Mouse (Mus musculus): ENCODE results near the gene Gm10392. TPM values are rescaled to one million over a fixed set of nuclear protein-coding genes. Genes with fewer than 3 reads are reported as not detected.
"Not testable (repeated sequence)": the region's sequence is repeated elsewhere in the genome, so short reads cannot be mapped to it uniquely, and the experiment has no call there.

Gm10392 gene
- polyA plus RNA-seq (2014; fragmentation: Nextera tagmentation; extraction: Ambion mirVana) = 0.13 TPM in 1 of 2 replicates, not detected in the other

GRCm38 (mm10) chr11:77519043-77519442, at the start of gene Gm10392:
Gm10392 (minus strand) TSS chr11:77519198.
- ATAC-seq (ENCODE audit: low FRiP score) (no peak), DNase-seq (ENCODE audit: low spot score) (no peak)
- H3K9me3 ChIP-seq (ENCODE audit: control insufficient read depth, low read length) = no peaks in the 10 kb centered on the region
- no peak within 1 kb of the TSS for H3K9ac ChIP-seq (ENCODE audit: low read depth, low read length)
- peaks cover 17% of the 10 kb centered on the region for H3K4me1 ChIP-seq (replicated peaks; ENCODE audit: control insufficient read depth, insufficient read depth, low read length)
- H3K4me3 ChIP-seq (ENCODE audit: low read depth, low read length) = no peak within 1 kb of the TSS
- no peak within 1 kb of the TSS for H3K27ac ChIP-seq (ENCODE audit: low read depth, low read length)
- 75% methylated on average over 5 of the region's 5 CpGs for WGBS
- H3K27me3 ChIP-seq (ENCODE audit: control insufficient read depth, insufficient read depth, low read length) = peaks cover 13% of the 10 kb centered on the region
- H3K4me2 ChIP-seq (replicated peaks; ENCODE audit: low read depth, low read length) = no peak within 1 kb of the TSS
- H3K36me3 ChIP-seq (ENCODE audit: control insufficient read depth, insufficient read depth, low read length) = no peaks in the 10 kb centered on the region

DNA sequence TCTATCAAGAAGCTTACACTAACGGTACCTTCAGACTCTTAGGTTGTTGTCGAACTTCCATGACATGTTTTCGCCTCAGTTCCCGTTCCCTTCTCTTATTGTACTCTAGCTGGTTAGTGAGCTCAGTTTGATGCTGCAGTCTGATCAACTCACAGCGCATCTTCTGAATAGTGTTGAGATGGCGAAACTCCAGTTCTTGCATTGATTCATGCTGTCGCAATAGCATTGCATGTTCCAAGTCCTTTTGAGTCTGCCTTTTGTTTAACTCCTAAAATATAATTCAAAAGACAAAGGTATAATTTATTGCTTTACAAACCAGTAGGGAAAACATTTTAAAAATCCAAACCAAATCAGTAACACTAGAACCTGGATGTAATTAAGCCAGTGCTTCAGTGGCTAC, 26.3 kb upstream of the Gm10392 start:
- Histone ChIP-seq H3K4me3 (ENCODE audit: low read depth, low read length) (no peak overlapping the region), H3K9ac (ENCODE audit: low read depth, low read length) (no peak overlapping the region), H3K4me2 (replicated peaks; ENCODE audit: low read depth, low read length) (no peak overlapping the region), H3K4me1 (replicated peaks; ENCODE audit: control insufficient read depth, insufficient read depth, low read length) (no peaks in the 10 kb centered on the region), H3K36me3 (ENCODE audit: control insufficient read depth, insufficient read depth, low read length) (peaks cover 6% of the 10 kb centered on the region; the same call in 1 of the 2 replicates), H3K27me3 (ENCODE audit: control insufficient read depth, insufficient read depth, low read length) (no peaks in the 10 kb centered on the region), H3K27ac (ENCODE audit: low read depth, low read length) (no peak overlapping the region), H3K9me3 (ENCODE audit: control insufficient read depth, low read length) (no peaks in the 10 kb centered on the region)
- 94% methylated on average over 7 of the region's 7 CpGs for WGBS
- ATAC-seq (ENCODE audit: low FRiP score) (no peak), DNase-seq (ENCODE audit: low spot score) (no peak)

DNA sequence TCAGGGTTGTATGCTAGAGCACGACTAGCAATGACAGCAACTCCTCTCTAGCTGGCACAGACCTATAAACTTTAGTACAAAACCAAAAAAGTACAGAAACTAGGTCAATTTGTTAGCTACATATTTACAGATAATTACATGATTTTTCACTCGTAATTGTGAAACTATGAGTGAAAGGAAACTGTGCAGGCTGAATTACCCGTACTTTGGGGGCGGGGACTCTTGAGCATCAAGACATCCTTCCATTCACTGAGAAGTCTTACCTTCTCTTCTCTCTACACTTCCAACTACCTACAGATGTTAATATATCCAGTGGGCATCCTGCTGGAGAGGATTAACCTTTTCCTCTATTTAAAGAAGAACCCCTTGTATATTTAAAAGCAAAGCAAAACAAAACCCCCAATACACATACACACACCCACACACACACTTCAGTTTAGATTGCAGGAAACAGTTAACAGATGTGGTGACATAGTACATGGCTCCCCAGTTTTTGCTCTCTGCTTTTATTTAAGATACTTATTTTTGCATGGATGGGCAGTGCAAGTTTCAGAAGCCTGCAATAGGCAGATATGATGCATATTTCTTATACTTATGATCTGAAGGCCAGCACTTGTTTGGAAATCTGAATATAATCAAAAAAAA, 13.3 kb upstream of the Gm10392 start:
- Histone ChIP-seq H3K27ac (ENCODE audit: low read depth, low read length) (no peak overlapping the region), H3K4me1 (replicated peaks; ENCODE audit: control insufficient read depth, insufficient read depth, low read length) (no peaks in the 10 kb centered on the region), H3K36me3 (ENCODE audit: control insufficient read depth, insufficient read depth, low read length) (no peaks in the 10 kb centered on the region), H3K4me2 (replicated peaks; ENCODE audit: low read depth, low read length) (no peak overlapping the region), H3K27me3 (ENCODE audit: control insufficient read depth, insufficient read depth, low read length) (no peaks in the 10 kb centered on the region), H3K9me3 (ENCODE audit: control insufficient read depth, low read length) (no peaks in the 10 kb centered on the region), H3K4me3 (ENCODE audit: low read depth, low read length) (no peak overlapping the region), H3K9ac (ENCODE audit: low read depth, low read length) (no peak overlapping the region)
- DNase-seq (ENCODE audit: low spot score) (no peak), ATAC-seq (ENCODE audit: low FRiP score) (no peak)
- WGBS = 93% methylated on average over 4 of the region's 4 CpGs

DNA sequence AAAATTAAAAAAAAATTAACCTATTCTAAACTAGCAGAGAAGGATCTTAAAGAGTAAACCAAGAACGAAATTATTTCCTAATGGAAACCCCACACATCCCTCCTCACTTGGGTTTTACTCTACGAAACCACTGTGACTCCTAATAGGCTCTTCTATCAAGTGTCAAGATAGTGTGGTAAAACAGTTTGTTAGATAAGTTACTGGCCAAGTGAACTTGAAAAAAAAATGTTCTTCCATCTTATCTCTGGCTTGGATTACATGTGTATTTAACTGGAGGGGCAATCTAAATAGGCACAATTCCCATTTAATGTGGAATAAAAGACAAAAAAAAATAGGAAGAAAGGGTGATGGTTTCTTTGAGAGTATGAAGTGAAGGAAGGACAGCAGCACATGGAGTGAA, 11.9 kb upstream of the Gm10392 start:
- H3K27ac ChIP-seq (ENCODE audit: low read depth, low read length) = no peak overlapping the region
- no peak overlapping the region for H3K9ac ChIP-seq (ENCODE audit: low read depth, low read length)
- H3K4me2 ChIP-seq (replicated peaks; ENCODE audit: low read depth, low read length) = no peak overlapping the region
- H3K4me1 ChIP-seq (replicated peaks; ENCODE audit: control insufficient read depth, insufficient read depth, low read length) = no peaks in the 10 kb centered on the region
- 95% methylated on average over 2 of the region's 2 CpGs for WGBS
- ATAC-seq (ENCODE audit: low FRiP score) (no peak), DNase-seq (ENCODE audit: low spot score) (no peak)
- no peaks in the 10 kb centered on the region for H3K36me3 ChIP-seq (ENCODE audit: control insufficient read depth, insufficient read depth, low read length)
- no peaks in the 10 kb centered on the region for H3K9me3 ChIP-seq (ENCODE audit: control insufficient read depth, low read length)
- H3K27me3 ChIP-seq (ENCODE audit: control insufficient read depth, insufficient read depth, low read length) = no peaks in the 10 kb centered on the region
- H3K4me3 ChIP-seq (ENCODE audit: low read depth, low read length) = no peak overlapping the region

DNA sequence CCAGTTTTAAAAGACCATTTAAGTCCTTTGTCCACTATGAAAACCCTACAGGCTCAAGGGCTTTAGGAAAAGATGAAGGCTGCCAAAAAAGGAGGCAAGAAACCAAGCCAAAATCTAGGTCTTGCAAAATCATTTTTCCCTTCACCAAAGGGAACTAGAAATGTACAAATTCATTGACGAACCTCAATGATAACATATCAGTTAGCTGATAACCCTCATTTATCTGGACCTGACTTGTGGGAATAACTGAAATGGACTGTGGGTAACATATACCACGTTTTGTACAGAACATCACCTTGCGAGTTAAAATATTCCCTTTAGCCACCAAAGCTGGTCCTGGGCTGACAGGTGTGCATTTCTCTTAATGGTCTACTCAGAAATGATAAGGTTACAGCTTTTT, 10.6 kb upstream of the Gm10392 start:
- no peaks in the 10 kb centered on the region for H3K4me1 ChIP-seq (replicated peaks; ENCODE audit: control insufficient read depth, insufficient read depth, low read length)
- H3K36me3 ChIP-seq (ENCODE audit: control insufficient read depth, insufficient read depth, low read length) = no peaks in the 10 kb centered on the region
- no peak for DNase-seq (ENCODE audit: low spot score)
- no peak overlapping the region for H3K9ac ChIP-seq (ENCODE audit: low read depth, low read length)
- H3K27me3 ChIP-seq (ENCODE audit: control insufficient read depth, insufficient read depth, low read length) = no peaks in the 10 kb centered on the region
- no peak overlapping the region for H3K4me2 ChIP-seq (replicated peaks; ENCODE audit: low read depth, low read length)
- no peaks in the 10 kb centered on the region for H3K9me3 ChIP-seq (ENCODE audit: control insufficient read depth, low read length)
- no peak overlapping the region for H3K4me3 ChIP-seq (ENCODE audit: low read depth, low read length)
- no peak overlapping the region for H3K27ac ChIP-seq (ENCODE audit: low read depth, low read length)
- no peak for ATAC-seq (ENCODE audit: low FRiP score)
- WGBS = 88% methylated on average over 3 of the region's 3 CpGs

DNA sequence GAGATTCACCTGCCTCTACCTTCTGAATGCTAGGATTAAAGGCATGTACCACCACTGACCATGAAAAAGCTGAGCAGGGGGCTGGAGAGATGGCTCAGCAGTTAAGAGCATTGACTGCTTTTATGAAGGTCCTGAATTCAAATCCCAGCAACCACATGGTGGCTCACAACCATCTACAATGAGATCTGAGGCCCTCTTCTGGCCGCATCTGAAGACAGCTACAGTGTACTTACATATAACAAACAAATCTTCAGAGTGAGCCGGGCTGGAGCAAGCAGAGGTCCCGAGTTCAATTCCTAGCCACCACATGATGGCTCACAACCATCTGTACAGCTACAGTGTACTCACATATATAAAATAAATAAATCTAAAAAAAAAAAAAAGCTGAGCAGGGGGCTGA, 9.4 kb upstream of the Gm10392 start:
- not testable (repeated sequence) for H3K4me3 ChIP-seq (ENCODE audit: low read depth, low read length); H3K27ac ChIP-seq (ENCODE audit: low read depth, low read length); ATAC-seq (ENCODE audit: low FRiP score); H3K4me1 ChIP-seq (replicated peaks; ENCODE audit: control insufficient read depth, insufficient read depth, low read length); H3K27me3 ChIP-seq (ENCODE audit: control insufficient read depth, insufficient read depth, low read length); H3K4me2 ChIP-seq (replicated peaks; ENCODE audit: low read depth, low read length); H3K9ac ChIP-seq (ENCODE audit: low read depth, low read length); H3K36me3 ChIP-seq (ENCODE audit: control insufficient read depth, insufficient read depth, low read length); H3K9me3 ChIP-seq (ENCODE audit: control insufficient read depth, low read length); DNase-seq (ENCODE audit: low spot score)
- 94% methylated on average over 3 of the region's 3 CpGs for WGBS

DNA sequence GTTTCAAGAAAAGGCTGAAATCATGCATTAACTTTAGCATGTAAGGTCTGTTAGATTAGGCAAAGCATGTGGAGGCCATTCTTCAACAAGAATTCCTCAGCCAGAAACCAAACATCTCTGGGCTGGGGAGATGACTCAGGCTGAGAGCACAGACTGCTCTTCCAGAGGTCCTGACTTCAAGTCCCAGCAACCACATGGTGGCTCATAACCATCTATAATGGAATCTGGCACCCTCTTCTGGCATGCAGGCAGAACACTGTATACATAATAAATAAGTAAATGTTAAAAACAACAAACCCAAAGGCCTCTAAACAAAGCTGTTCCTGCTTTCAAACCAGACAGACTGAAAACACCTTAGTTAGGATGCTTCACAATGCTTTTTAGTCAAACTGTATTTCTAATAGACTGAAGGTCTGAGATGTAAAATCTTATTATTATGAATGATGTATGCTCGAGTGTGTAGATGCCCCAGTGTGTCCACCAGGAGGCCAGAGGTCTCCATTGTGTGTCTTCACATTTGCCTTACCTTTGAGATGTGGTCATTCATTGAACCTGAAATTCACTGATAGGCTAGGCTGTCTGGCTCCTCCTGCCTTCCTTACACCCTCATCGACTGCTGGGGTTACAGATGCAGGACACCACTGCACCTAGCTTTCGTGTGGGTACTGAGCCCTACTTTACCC, 6.9 kb upstream of the Gm10392 start:
- ATAC-seq (ENCODE audit: low FRiP score) (no peak), DNase-seq (ENCODE audit: low spot score) (no peak)
- H3K27ac ChIP-seq (ENCODE audit: low read depth, low read length) = no peak overlapping the region
- H3K4me2 ChIP-seq (replicated peaks; ENCODE audit: low read depth, low read length) = no peak overlapping the region
- no peak overlapping the region for H3K9ac ChIP-seq (ENCODE audit: low read depth, low read length)
- no peak overlapping the region for H3K4me3 ChIP-seq (ENCODE audit: low read depth, low read length)
- 69% methylated on average over 3 of the region's 3 CpGs for WGBS
- H3K9me3 ChIP-seq (ENCODE audit: control insufficient read depth, low read length) = no peaks in the 10 kb centered on the region
- H3K4me1 ChIP-seq (replicated peaks; ENCODE audit: control insufficient read depth, insufficient read depth, low read length) = no peaks in the 10 kb centered on the region
- H3K36me3 ChIP-seq (ENCODE audit: control insufficient read depth, insufficient read depth, low read length) = no peaks in the 10 kb centered on the region
- H3K27me3 ChIP-seq (ENCODE audit: control insufficient read depth, insufficient read depth, low read length) = no peaks in the 10 kb centered on the region

- no peak overlapping the region for H3K27ac ChIP-seq (ENCODE audit: low read depth, low read length)
- 48% methylated on average over 5 of the region's 5 CpGs for WGBS
Observed at GRCm38 (mm10) chr11:77520601-77521529, 1.9 kb upstream of the Gm10392 start.

More at GRCm38 (mm10) chr11:77520601-77521529, 1.9 kb upstream of the Gm10392 start:
- H3K9ac ChIP-seq (ENCODE audit: low read depth, low read length) = no peak overlapping the region
- no peak overlapping the region for H3K4me2 ChIP-seq (replicated peaks; ENCODE audit: low read depth, low read length)
- H3K4me3 ChIP-seq (ENCODE audit: low read depth, low read length) = no peak overlapping the region
- peaks cover 4% of the 10 kb centered on the region; the same call in 1 of the 2 replicates for H3K27me3 ChIP-seq (ENCODE audit: control insufficient read depth, insufficient read depth, low read length)
- peaks cover 7% of the 10 kb centered on the region for H3K4me1 ChIP-seq (replicated peaks; ENCODE audit: control insufficient read depth, insufficient read depth, low read length)
- no peak for ATAC-seq (ENCODE audit: low FRiP score)
- no peaks in the 10 kb centered on the region for H3K36me3 ChIP-seq (ENCODE audit: control insufficient read depth, insufficient read depth, low read length)
- DNase-seq (ENCODE audit: low spot score) = peak; percentile 38
- no peaks in the 10 kb centered on the region for H3K9me3 ChIP-seq (ENCODE audit: control insufficient read depth, low read length)
